Mouse (Mus musculus): ENCODE results near the gene Mtus2.

- TF ChIP-seq CTCF (IDR thresholded peaks at IDR 0.05; ENCODE audit: borderline replicate concordance, control insufficient read depth, extremely low read depth, insufficient read depth, low read length, poor library complexity), result no peak
- no peak for TF ChIP-seq POLR2A (IDR thresholded peaks at IDR 0.05; ENCODE audit: control insufficient read depth, extremely low read depth, insufficient read depth, low read length, poor library complexity)
Observed at GRCm38 (mm10) chr5:148087796-148088195, 130.7 kb downstream of the Mtus2 start.
